Mouse (Mus musculus) urinary bladder, adult 2 months (tissue): ENCODE measurements around the gene Arhgap19. TPM values are rescaled to one million over a fixed set of nuclear protein-coding genes. Genes with fewer than 3 reads are reported as not detected.

ENCODE experiments used
- DNase-seq: peaks from one replicate; pipeline ENCODE4 v3.0.0; 2022; ENCODE audit warnings: low spot score
- polyA plus RNA-seq: library from polyadenylated mRNA; depleted of rRNA; stranded (reverse); fragments of >200 nt; gene quantifications from 2 replicates; pipeline ENCODE4 v1.2.3, GENCODE M21; 2012

The Arhgap19 gene
- polyA plus RNA-seq, 1 experiment = 4.6 TPM

- DNase-seq = no peak
These were observed 1.4 kb downstream of the Arhgap19 start for GRCm38 (mm10) chr19:41800451-41800850.

DNA sequence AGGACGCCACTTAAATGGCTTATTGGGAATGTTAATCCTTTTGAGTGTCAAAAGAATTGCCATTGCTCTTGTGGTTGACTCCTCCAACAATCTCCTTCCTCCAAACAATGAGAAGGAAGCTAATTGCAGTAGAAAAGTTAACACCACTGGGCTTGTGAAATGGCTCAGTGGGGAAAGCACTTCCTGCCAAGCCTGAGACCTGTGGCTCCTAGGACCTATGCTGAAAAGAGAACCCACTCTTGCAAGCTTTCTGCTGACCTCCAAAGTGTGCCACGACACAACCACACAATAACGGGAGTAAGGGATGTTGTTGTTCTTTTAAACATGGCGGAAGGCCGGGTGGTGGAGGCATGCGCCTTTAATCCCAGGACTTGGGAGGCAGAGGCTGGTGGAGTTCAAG, 4.3 kb downstream of the Arhgap19 start:
- DNase-seq = no peak

- no peak for DNase-seq
These were observed 5.0 kb downstream of the Arhgap19 start for GRCm38 (mm10) chr19:41796789-41797327.

- DNase-seq = no peak
These were observed 5.6 kb downstream of the Arhgap19 start for GRCm38 (mm10) chr19:41796148-41796760.

GRCm38 (mm10) chr19:41794901-41795300, 6.9 kb downstream of the Arhgap19 start:
- DNase-seq = no peak

DNA sequence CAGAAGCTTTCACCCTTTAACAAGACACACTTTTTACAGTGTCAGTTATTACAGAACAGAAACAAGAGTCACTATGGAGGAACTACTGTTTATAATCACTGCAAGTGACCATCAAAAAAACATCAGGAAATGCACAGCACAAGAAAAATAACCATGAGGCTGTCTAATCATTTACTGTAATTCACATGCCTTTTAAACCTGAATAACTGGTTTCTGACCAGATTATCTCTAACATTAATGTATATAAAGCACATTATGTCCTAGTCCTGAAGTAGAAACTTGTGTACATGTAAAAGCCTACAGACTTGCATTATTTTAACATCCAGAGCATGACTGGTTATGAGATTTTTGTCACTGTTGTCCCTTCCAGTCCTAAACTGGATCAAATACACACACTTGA, 7.8 kb downstream of the Arhgap19 start:
- DNase-seq = no peak

DNA sequence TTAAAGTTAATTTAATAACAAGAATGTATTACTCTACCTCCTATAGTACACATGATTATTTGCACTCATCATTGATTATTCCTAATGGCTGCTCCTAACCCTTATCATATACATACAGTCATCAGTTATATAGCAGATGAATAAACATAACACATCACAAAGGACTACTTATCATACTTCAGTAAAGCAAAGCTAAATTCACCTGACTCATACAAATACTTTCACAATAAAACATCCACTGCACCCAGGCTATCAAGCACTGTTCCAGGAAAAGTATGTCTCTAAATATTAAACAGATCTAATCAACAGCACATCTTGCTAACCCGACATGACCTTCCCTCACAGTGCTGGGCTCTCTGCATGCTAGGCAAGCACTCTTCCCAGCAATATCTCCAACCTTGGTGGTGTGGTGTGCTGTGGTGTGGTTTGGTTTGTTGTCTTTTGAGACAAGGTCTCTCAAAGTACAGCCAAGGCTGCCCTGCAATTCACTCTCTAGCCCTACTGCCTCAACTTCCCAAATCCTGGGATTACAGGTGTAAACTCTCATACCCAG, 8.8 kb downstream of the Arhgap19 start:
- no peak for DNase-seq

GRCm38 (mm10) chr19:41791384-41791783, 10.5 kb downstream of the Arhgap19 start:
- no peak for DNase-seq

- DNase-seq = no peak
These were observed 12.5 kb downstream of the Arhgap19 start for GRCm38 (mm10) chr19:41789110-41789961.

- DNase-seq = no peak
These were observed 15.0 kb downstream of the Arhgap19 start for GRCm38 (mm10) chr19:41786896-41787295.

DNA sequence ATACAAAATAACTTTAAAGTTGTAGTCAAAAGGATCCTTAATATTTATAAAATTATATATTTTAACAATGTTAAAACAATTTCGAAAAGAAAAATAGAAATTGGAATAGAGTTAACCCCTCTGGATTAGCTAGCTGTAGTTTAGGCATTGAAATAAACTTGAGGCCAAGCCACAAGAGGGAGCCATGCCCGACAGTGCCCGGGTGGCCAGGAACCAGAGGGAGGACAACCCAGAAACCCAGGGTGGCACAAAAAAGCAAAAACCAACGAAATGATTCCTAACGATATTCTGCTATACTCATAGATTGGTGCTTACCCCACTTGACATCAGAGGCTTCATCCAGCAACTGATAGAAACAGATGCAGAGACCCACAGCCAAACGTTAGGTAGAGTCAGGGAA, 24.3 kb downstream of the Arhgap19 start:
- no peak for DNase-seq

DNA sequence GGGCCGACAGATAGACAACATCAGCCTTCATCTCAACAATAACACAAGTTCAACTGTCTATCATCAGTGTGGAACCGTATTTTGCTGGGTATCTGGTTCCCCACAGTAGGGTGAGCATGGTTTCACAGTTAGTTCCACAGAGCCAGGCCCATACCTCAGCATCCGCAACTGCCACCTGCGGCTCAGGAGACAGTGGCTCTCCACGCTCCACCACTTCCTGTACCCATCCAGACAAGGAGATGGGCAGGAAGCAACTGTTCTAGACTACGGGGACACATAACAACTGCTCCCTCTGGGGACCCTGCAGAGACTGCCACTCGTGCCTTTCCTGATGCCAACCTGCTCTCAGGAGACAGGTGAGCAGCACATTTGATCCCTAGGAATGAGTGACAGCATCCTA, 33.1 kb downstream of the Arhgap19 start:
- no peak for DNase-seq

GRCm38 (mm10) chr19:41766628-41767027, 35.2 kb downstream of the Arhgap19 start:
- DNase-seq = no peak

- DNase-seq = peak; percentile 53
These were observed 37.8 kb downstream of the Arhgap19 start for GRCm38 (mm10) chr19:41763870-41764660.

GRCm38 (mm10) chr19:41761529-41761928, 40.3 kb downstream of the Arhgap19 start:
- DNase-seq = no peak

GRCm38 (mm10) chr19:41759765-41760164, 42.1 kb downstream of the Arhgap19 start:
- DNase-seq = no peak

DNA sequence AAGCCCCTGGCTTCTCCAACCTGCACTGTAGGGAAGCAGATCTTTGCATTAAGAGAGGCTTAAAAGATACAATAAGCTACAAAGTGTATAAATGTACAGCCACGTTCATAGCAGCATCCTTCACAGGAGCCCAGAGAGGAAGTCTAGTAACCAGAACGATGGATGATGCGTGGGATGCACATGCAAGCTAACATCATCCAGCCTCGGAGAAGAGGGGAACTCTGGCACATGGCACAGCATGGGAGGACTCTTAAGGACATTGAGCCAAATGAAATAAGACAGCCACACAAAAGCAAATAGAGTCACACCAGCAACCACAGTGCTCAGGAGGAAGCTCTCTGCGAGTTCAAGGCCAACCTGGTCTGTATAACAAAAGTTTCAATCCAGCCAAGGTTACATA, 42.6 kb downstream of the Arhgap19 start:
- no peak for DNase-seq

DNA sequence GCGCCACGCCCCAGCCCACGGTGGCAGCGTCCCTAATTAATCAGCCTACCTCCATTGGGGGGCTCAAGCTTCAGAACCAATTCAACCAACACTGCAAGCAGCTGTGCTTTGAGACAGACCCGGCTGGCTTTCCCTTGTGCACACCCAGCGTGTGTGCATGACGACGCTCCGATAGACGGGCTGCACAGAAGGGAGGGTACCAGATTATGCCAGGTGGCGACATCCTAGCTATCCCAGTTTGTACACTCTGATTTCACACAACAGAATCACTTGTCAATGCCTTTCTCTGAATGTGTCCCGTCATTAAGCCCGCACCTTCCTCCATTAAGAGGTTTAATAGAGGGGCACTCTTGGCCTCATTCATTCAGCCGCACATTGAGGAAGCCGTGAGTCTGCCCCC, 47.1 kb downstream of the Arhgap19 start:
- DNase-seq = no peak

DNA sequence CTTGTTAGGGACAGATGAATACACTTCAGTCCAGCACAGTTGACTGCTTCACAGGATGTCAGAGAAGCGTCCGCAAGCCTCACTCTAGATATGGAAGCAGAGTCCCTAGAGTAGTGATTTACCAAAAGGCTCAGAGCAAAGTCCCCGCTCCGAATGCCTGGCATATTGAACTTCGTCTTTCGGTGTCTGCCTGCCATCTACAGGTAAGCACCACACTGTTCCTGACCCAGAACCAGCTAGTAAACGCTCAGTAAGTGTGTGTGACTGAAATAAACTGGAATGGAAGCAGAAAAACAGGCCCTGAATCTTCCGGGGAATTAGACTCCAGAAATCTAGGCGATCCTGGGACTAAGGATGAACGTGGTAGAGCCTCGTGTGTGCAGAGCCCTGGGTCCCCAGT, 49.9 kb downstream of the Arhgap19 start:
- DNase-seq = no peak

GRCm38 (mm10) chr19:41747436-41747835, 54.4 kb downstream of the Arhgap19 start:
- no peak for DNase-seq

DNA sequence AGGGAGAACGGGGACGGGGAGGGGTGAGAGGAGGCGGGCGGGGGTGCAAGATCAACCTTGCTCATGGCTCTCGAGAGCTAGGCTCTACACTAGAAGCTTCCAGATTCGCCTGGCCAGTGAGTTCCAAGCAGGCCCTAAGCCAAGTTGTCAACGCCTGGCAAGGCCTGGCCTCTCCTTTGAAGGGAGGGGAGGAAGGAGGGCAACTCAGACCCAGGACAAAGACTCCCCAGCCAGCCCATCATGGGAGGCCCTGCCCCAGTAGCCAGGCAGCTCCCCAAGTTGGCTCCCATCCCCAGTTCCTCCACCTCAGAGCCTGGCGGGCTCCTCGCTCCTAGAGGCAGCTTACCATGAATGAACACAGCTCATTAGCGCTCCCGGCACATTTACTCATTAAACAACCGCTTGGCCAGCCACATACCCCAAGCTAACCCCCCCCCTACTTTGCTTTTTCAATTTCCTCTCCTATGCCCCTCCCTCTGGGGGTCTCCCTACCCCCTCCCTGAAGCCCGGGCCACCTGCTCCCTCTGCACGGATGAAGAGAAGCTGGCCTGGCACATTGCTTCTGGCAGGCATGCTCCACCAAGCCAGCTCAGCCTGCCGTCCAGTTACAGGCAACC, 55.8 kb downstream of the Arhgap19 start:
- DNase-seq = no peak

DNA sequence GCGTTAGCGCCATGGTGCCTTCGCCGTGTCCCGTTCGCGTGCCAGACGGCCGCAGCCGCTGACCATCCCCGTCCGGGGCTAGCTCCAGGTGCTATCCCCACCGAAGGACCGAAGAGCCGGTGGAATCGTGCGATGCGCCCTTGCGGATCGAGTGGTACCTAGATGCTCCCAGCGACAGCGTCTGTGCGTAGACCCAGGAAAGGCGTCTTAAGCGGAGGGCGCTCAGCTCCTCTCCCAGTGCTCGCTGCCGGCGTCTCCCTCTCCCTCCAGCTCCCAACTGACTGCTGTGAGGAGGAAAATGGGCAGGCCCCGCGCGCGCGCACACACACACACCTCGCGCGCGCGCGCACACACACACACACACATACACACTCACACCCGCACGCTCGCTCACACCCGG, 58.5 kb downstream of the Arhgap19 start, which contains the start of gene Slit1:
TSS of gene Slit1 (minus strand) at position 270 of the 400 bp plus-strand sequence.
- no peak for DNase-seq
